Mouse (Mus musculus): ENCODE data around the gene Spcs2. TPM values are rescaled to one million over a fixed set of nuclear protein-coding genes. Genes with fewer than 3 reads are reported as not detected.
"Not testable (repeated sequence)": the region's sequence is repeated elsewhere in the genome, so short reads cannot be mapped to it uniquely, and the experiment has no call there.

Gene Spcs2
- total RNA-seq, 1 experiment from 2014 or later, result 168 TPM

- ATAC-seq (replicated peaks in 1 of 2; ENCODE audit: insufficient read depth in 1 of 2, low FRiP score in 2 of 2, low TSS enrichment in 1 of 2, low read depth in 1 of 2, poor library complexity in 2 of 2, severe bottlenecking in 2 of 2), result no peak
Measured at GRCm38 (mm10) chr7:99834314-99834853, 28.9 kb downstream of the Spcs2 start.

- no peak for ATAC-seq (replicated peaks in 1 of 2; ENCODE audit: insufficient read depth in 1 of 2, low FRiP score in 2 of 2, low TSS enrichment in 1 of 2, low read depth in 1 of 2, poor library complexity in 2 of 2, severe bottlenecking in 2 of 2)
Measured at GRCm38 (mm10) chr7:99833846-99834222, 29.4 kb downstream of the Spcs2 start.

- no peak for ATAC-seq (replicated peaks in 1 of 2; ENCODE audit: insufficient read depth in 1 of 2, low FRiP score in 2 of 2, low TSS enrichment in 1 of 2, low read depth in 1 of 2, poor library complexity in 2 of 2, severe bottlenecking in 2 of 2)
Measured at GRCm38 (mm10) chr7:99833115-99833845, 30.0 kb downstream of the Spcs2 start.

GRCm38 (mm10) chr7:99828083-99828570 is 35.1 kb downstream of the Spcs2 start, which contains the start of gene Neu3:
Neu3 (minus strand) TSS chr7:99828417.
- ATAC-seq (replicated peaks in 1 of 2; ENCODE audit: insufficient read depth in 1 of 2, low FRiP score in 2 of 2, low TSS enrichment in 1 of 2, low read depth in 1 of 2, poor library complexity in 2 of 2, severe bottlenecking in 2 of 2), result peak; percentile 98 to 100

GRCm38 (mm10) chr7:99826096-99826495 is 37.2 kb downstream of the Spcs2 start:
- no peak for ATAC-seq (replicated peaks in 1 of 2; ENCODE audit: insufficient read depth in 1 of 2, low FRiP score in 2 of 2, low TSS enrichment in 1 of 2, low read depth in 1 of 2, poor library complexity in 2 of 2, severe bottlenecking in 2 of 2)

GRCm38 (mm10) chr7:99825511-99825910 is 37.8 kb downstream of the Spcs2 start:
- ATAC-seq (replicated peaks in 1 of 2; ENCODE audit: insufficient read depth in 1 of 2, low FRiP score in 2 of 2, low TSS enrichment in 1 of 2, low read depth in 1 of 2, poor library complexity in 2 of 2, severe bottlenecking in 2 of 2), result no peak

- ATAC-seq (replicated peaks in 1 of 2; ENCODE audit: insufficient read depth in 1 of 2, low FRiP score in 2 of 2, low TSS enrichment in 1 of 2, low read depth in 1 of 2, poor library complexity in 2 of 2, severe bottlenecking in 2 of 2), result no peak
Measured at GRCm38 (mm10) chr7:99824649-99825483, 38.4 kb downstream of the Spcs2 start.

- ATAC-seq (replicated peaks in 1 of 2; ENCODE audit: insufficient read depth in 1 of 2, low FRiP score in 2 of 2, low TSS enrichment in 1 of 2, low read depth in 1 of 2, poor library complexity in 2 of 2, severe bottlenecking in 2 of 2), result no peak
Measured at GRCm38 (mm10) chr7:99823045-99823663, 40.1 kb downstream of the Spcs2 start.

- ATAC-seq (replicated peaks in 1 of 2; ENCODE audit: insufficient read depth in 1 of 2, low FRiP score in 2 of 2, low TSS enrichment in 1 of 2, low read depth in 1 of 2, poor library complexity in 2 of 2, severe bottlenecking in 2 of 2), result no peak
Measured at GRCm38 (mm10) chr7:99822426-99822825, 40.8 kb downstream of the Spcs2 start.

GRCm38 (mm10) chr7:99821953-99822352 is 41.3 kb downstream of the Spcs2 start:
- no peak for ATAC-seq (replicated peaks in 1 of 2; ENCODE audit: insufficient read depth in 1 of 2, low FRiP score in 2 of 2, low TSS enrichment in 1 of 2, low read depth in 1 of 2, poor library complexity in 2 of 2, severe bottlenecking in 2 of 2)

- 0 out of 4 replicates have a peak, but pooled peaks of 1 of the 2 experiments have one; percentile 51 for ATAC-seq (replicated peaks in 1 of 2; ENCODE audit: insufficient read depth in 1 of 2, low FRiP score in 2 of 2, low TSS enrichment in 1 of 2, low read depth in 1 of 2, poor library complexity in 2 of 2, severe bottlenecking in 2 of 2)
Measured at GRCm38 (mm10) chr7:99818181-99818725, 45.0 kb downstream of the Spcs2 start.

- ATAC-seq (replicated peaks in 1 of 2; ENCODE audit: insufficient read depth in 1 of 2, low FRiP score in 2 of 2, low TSS enrichment in 1 of 2, low read depth in 1 of 2, poor library complexity in 2 of 2, severe bottlenecking in 2 of 2), result no peak
Measured at GRCm38 (mm10) chr7:99813394-99813793, 49.9 kb downstream of the Spcs2 start.

- no peak for ATAC-seq (replicated peaks in 1 of 2; ENCODE audit: insufficient read depth in 1 of 2, low FRiP score in 2 of 2, low TSS enrichment in 1 of 2, low read depth in 1 of 2, poor library complexity in 2 of 2, severe bottlenecking in 2 of 2)
Measured at GRCm38 (mm10) chr7:99811661-99812060, 51.6 kb downstream of the Spcs2 start.

- ATAC-seq (replicated peaks in 1 of 2; ENCODE audit: insufficient read depth in 1 of 2, low FRiP score in 2 of 2, low TSS enrichment in 1 of 2, low read depth in 1 of 2, poor library complexity in 2 of 2, severe bottlenecking in 2 of 2), result no peak
Measured at GRCm38 (mm10) chr7:99810814-99811213, 52.4 kb downstream of the Spcs2 start.

- not testable (repeated sequence) for ATAC-seq (replicated peaks in 1 of 2; ENCODE audit: insufficient read depth in 1 of 2, low FRiP score in 2 of 2, low TSS enrichment in 1 of 2, low read depth in 1 of 2, poor library complexity in 2 of 2, severe bottlenecking in 2 of 2)
Measured at GRCm38 (mm10) chr7:99807043-99807442, 56.2 kb downstream of the Spcs2 start.

GRCm38 (mm10) chr7:99805340-99805739 is 57.9 kb downstream of the Spcs2 start:
- ATAC-seq (replicated peaks in 1 of 2; ENCODE audit: insufficient read depth in 1 of 2, low FRiP score in 2 of 2, low TSS enrichment in 1 of 2, low read depth in 1 of 2, poor library complexity in 2 of 2, severe bottlenecking in 2 of 2), result no peak

- ATAC-seq (replicated peaks in 1 of 2; ENCODE audit: insufficient read depth in 1 of 2, low FRiP score in 2 of 2, low TSS enrichment in 1 of 2, low read depth in 1 of 2, poor library complexity in 2 of 2, severe bottlenecking in 2 of 2), result not testable (repeated sequence)
Measured at GRCm38 (mm10) chr7:99804033-99804432, 59.2 kb downstream of the Spcs2 start.

Measured in hematopoietic stem cell, adult 5-6 weeks (primary cell).